Mouse (Mus musculus) C2C12 (cell line): Measurements from ENCODE around the gene Ercc6l2. TPM values are rescaled to one million over a fixed set of nuclear protein-coding genes. Genes with fewer than 3 reads are reported as not detected.

ENCODE experiments used
- H3K27me3 ChIP-seq: one replicate; pipeline ENCODE4 v1.6.1; 2011; ENCODE audit not compliant: control insufficient read depth, insufficient read depth, insufficient read length
- H3K36me3 ChIP-seq: one replicate; pipeline ENCODE4 v1.6.1; 2011; ENCODE audit not compliant: control insufficient read depth, insufficient read depth
- H3K4me3 ChIP-seq: one replicate; pipeline ENCODE4 v1.5.1; 2011; ENCODE audit warnings: mild to moderate bottlenecking, control low read depth; ENCODE audit not compliant: poor library complexity, insufficient read depth, severe bottlenecking
- H3K79me2 ChIP-seq: one replicate; pipeline ENCODE4 v1.6.1; 2011; ENCODE audit not compliant: control insufficient read depth, insufficient read depth
- H3K79me3 ChIP-seq: one replicate; pipeline ENCODE4 v1.6.1; 2011; ENCODE audit warnings: low read depth, control low read depth
- H3ac ChIP-seq: one replicate; pipeline ENCODE3; 2011; ENCODE audit warnings: low read depth; ENCODE audit not compliant: control insufficient read depth, insufficient read length
- CEBPB ChIP-seq: IDR thresholded peaks from one replicate; pipeline ENCODE4 v1.6.1; 2011; ENCODE audit warnings: low read depth, mild to moderate bottlenecking, control low read depth, moderate library complexity
- CTCF ChIP-seq: IDR thresholded peaks from one replicate; pipeline ENCODE4 v1.5.1; 2011; ENCODE audit not compliant: control insufficient read depth, insufficient read depth, insufficient read length
- FOSL1 ChIP-seq: IDR thresholded peaks from one replicate; pipeline ENCODE4 v1.8.0; 2011; ENCODE audit warnings: mild to moderate bottlenecking, low read length; ENCODE audit not compliant: poor library complexity, insufficient read depth, severe bottlenecking
- MAX ChIP-seq: IDR thresholded peaks from one replicate; pipeline ENCODE4 v1.6.1; 2011; ENCODE audit warnings: mild to moderate bottlenecking, control low read depth
- MYOD1 ChIP-seq: IDR thresholded peaks from one replicate; pipeline ENCODE4 v1.6.1; 2011; ENCODE audit warnings: low read depth; ENCODE audit not compliant: control insufficient read depth, insufficient read length
- MYOG ChIP-seq: IDR thresholded peaks from one replicate; pipeline ENCODE4 v1.6.1; 2011; ENCODE audit not compliant: control insufficient read depth, insufficient read length; ENCODE audit errors: extremely low read depth
- USF1 ChIP-seq: IDR thresholded peaks from one replicate; pipeline ENCODE4 v1.6.1; 2011; ENCODE audit warnings: low read depth, mild to moderate bottlenecking, control low read depth, moderate library complexity
- polyA plus RNA-seq: library from polyadenylated mRNA; unstranded; fragments of >200 nt; fragmentation: generic; extraction: Trizol; gene quantifications from one replicate; pipeline ENCODE4 v1.2.1, GENCODE M21; 2012; ENCODE audit warnings: missing spikeins

Ercc6l2 gene
- polyA plus RNA-seq, 1 experiment: 4.3 TPM

GRCm38 (mm10) chr13:63877138-63877537 is 62.1 kb downstream of the Ercc6l2 start:
- H3K79me3 ChIP-seq: no peaks in the 10 kb centered on the region
- no peak overlapping the region for H3ac ChIP-seq
- TF ChIP-seq MYOG (no peak), FOSL1 (no peak), USF1 (no peak), CEBPB (no peak), CTCF (no peak)
- H3K27me3 ChIP-seq: no peaks in the 10 kb centered on the region
- H3K36me3 ChIP-seq: peaks cover 7% of the 10 kb centered on the region
- H3K79me2 ChIP-seq: no peaks in the 10 kb centered on the region
- no peak overlapping the region for H3K4me3 ChIP-seq

- no peak overlapping the region for H3ac ChIP-seq
- TF ChIP-seq CEBPB: no peak
- TF ChIP-seq MYOD1: peak; percentile 26
- TF ChIP-seq FOSL1: no peak
- TF ChIP-seq USF1: no peak
- no peak for TF ChIP-seq MYOG
- H3K79me3 ChIP-seq: no peaks in the 10 kb centered on the region
- peaks cover 5% of the 10 kb centered on the region for H3K36me3 ChIP-seq
- no peak overlapping the region for H3K4me3 ChIP-seq
- H3K27me3 ChIP-seq: no peaks in the 10 kb centered on the region
- H3K79me2 ChIP-seq: no peaks in the 10 kb centered on the region
Observed at GRCm38 (mm10) chr13:63879105-63879863, 64.2 kb downstream of the Ercc6l2 start.

- Histone ChIP-seq H3K79me2 (no peaks in the 10 kb centered on the region), H3K27me3 (no peaks in the 10 kb centered on the region), H3K79me3 (no peaks in the 10 kb centered on the region), H3K36me3 (peaks cover 8% of the 10 kb centered on the region), H3K4me3 (no peak overlapping the region), H3ac (no peak overlapping the region)
- TF ChIP-seq USF1: no peak
- TF ChIP-seq CTCF: no peak
- no peak for TF ChIP-seq MYOG
- no peak for TF ChIP-seq FOSL1
- TF ChIP-seq CEBPB: no peak
- no peak for TF ChIP-seq MAX
- no peak for TF ChIP-seq MYOD1
Observed at GRCm38 (mm10) chr13:63879864-63880141, 64.8 kb downstream of the Ercc6l2 start.

GRCm38 (mm10) chr13:63885532-63885949 is 70.5 kb downstream of the Ercc6l2 start:
- Histone ChIP-seq H3K4me3 (no peak overlapping the region), H3K79me2 (no peaks in the 10 kb centered on the region), H3ac (no peak overlapping the region), H3K27me3 (no peaks in the 10 kb centered on the region), H3K36me3 (peaks cover 8% of the 10 kb centered on the region), H3K79me3 (no peaks in the 10 kb centered on the region)
- TF ChIP-seq USF1 (no peak), CTCF (no peak), CEBPB (no peak), MYOG (no peak), MAX (no peak), MYOD1 (no peak), FOSL1 (no peak)

- Histone ChIP-seq H3K36me3 (peaks cover 8% of the 10 kb centered on the region), H3K27me3 (no peaks in the 10 kb centered on the region), H3K4me3 (no peak overlapping the region), H3ac (no peak overlapping the region), H3K79me2 (no peaks in the 10 kb centered on the region), H3K79me3 (no peaks in the 10 kb centered on the region)
- TF ChIP-seq FOSL1 (no peak), MAX (no peak), MYOG (no peak), CEBPB (no peak), MYOD1 (no peak), CTCF (no peak), USF1 (no peak)
Observed at GRCm38 (mm10) chr13:63886429-63887052, 71.5 kb downstream of the Ercc6l2 start.
